Mouse (Mus musculus): Measurements from ENCODE around the gene Rtl10. TPM values are rescaled to one million over a fixed set of nuclear protein-coding genes. Genes with fewer than 3 reads are reported as not detected.

The Rtl10 gene
- polyA plus RNA-seq, 1 experiment from 2014 or later, result 1.6 TPM

DNA sequence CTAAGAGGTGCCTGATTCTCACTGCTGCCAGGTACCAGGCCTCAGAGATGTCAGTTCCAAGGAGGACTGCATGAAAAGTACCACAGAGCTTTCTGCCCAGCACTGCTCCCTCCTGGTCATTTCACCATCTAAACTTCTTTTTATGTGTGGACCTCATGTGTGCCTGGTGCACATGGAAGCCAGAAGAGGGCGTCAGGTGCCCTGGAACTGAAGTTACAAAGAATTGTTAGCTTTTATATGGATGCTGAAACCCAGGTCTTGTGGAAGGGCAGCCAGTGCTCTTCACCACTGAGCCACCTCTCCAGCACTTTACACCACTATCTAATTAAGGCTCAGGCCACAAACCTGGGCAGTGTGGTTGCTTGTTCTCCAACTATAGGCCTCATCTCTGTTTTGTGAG is 27.9 kb upstream of the Rtl10 start:
- WGBS, result 31% methylated on average over 1 of the region's 1 CpGs
- Histone ChIP-seq H3K27me3 (ENCODE audit: insufficient read depth, poor library complexity, severe bottlenecking) (no peaks in the 10 kb centered on the region), H3K4me3 (no peak overlapping the region), H3K36me3 (peaks cover 35% of the 10 kb centered on the region), H3K9me3 (no peaks in the 10 kb centered on the region), H3K27ac (no peak overlapping the region), H3K4me1 (peaks cover 14% of the 10 kb centered on the region)
- no peak for DNase-seq (ENCODE audit: low spot score)

DNA sequence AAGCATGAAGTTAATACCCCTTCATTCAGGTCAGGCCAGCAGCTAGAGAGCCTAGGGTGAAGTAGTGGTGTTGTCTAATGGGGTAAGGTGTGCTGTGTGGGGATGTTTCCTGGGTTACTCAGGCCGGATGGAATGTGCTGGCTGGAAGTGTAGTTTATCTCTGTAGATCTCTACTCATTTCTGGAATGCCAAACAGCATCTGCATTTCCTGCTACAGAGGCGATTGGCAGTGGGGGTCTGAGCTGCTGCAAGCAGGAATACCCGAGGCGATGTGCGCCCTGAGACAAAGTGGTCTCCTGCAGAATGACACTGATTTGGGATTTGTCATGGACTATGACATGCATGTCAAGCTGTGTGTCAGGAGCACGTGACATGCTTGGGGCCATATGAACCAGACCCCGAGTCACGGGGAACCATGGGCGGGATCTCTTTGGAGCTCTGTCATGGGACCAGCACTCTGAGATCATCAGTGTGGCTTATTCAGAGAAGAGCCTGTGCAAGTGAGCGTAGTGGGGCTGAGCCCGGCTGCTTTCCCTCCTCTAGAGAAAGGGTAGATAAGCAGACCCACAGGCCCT is 27.2 kb upstream of the Rtl10 start:
- peaks cover 38% of the 10 kb centered on the region for H3K36me3 ChIP-seq
- no peaks in the 10 kb centered on the region for H3K27me3 ChIP-seq (ENCODE audit: insufficient read depth, poor library complexity, severe bottlenecking)
- H3K27ac ChIP-seq, result no peak overlapping the region; the same call in 1 of the 2 replicates
- H3K9me3 ChIP-seq, result no peaks in the 10 kb centered on the region
- peaks cover 14% of the 10 kb centered on the region for H3K4me1 ChIP-seq
- no peak overlapping the region for H3K4me3 ChIP-seq
- 44% methylated on average over 11 of the region's 11 CpGs for WGBS
- peak; percentile 73 for DNase-seq (ENCODE audit: low spot score)

GRCm38 (mm10) chr16:18471976-18472375 is 26.7 kb upstream of the Rtl10 start:
- Histone ChIP-seq H3K27ac (no peak overlapping the region; the same call in 1 of the 2 replicates), H3K4me3 (no peak overlapping the region), H3K27me3 (ENCODE audit: insufficient read depth, poor library complexity, severe bottlenecking) (no peaks in the 10 kb centered on the region), H3K9me3 (no peaks in the 10 kb centered on the region), H3K4me1 (peaks cover 14% of the 10 kb centered on the region), H3K36me3 (peaks cover 38% of the 10 kb centered on the region)
- no peak for DNase-seq (ENCODE audit: low spot score)
- WGBS, result 70% methylated on average over 6 of the region's 6 CpGs

DNA sequence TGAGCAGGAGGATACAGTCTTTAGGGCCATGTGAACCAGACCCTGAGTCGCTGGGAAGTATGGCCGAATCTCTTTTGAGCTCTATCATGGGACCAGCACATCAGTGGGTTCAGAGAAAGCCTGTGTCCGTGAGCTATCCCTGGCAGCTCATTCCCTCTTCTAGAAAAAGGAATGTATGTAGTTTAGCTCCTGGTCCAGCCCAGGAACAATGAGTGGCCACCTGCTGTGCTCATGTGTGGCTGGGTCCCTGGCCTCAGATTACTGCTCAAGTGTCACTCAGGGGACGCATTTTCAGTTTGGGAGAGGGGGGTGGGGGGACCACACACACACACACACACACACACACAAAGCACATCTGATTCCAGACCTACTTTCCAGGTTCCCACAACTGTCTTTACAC is 26.3 kb upstream of the Rtl10 start:
- 81% methylated on average over 4 of the region's 4 CpGs for whole genome bisulfite sequencing
- H3K27me3 ChIP-seq (ENCODE audit: insufficient read depth, poor library complexity, severe bottlenecking), result no peaks in the 10 kb centered on the region
- H3K27ac ChIP-seq, result no peak overlapping the region
- peaks cover 14% of the 10 kb centered on the region for H3K4me1 ChIP-seq
- no peaks in the 10 kb centered on the region for H3K9me3 ChIP-seq
- no peak overlapping the region for H3K4me3 ChIP-seq
- DNase-seq (ENCODE audit: low spot score), result no peak
- H3K36me3 ChIP-seq, result peaks cover 38% of the 10 kb centered on the region

- Histone ChIP-seq H3K27me3 (ENCODE audit: insufficient read depth, poor library complexity, severe bottlenecking) (no peaks in the 10 kb centered on the region), H3K4me1 (peaks cover 14% of the 10 kb centered on the region), H3K4me3 (no peak overlapping the region), H3K9me3 (no peaks in the 10 kb centered on the region), H3K36me3 (peaks cover 43% of the 10 kb centered on the region), H3K27ac (no peak overlapping the region)
- WGBS, result 90% methylated on average over 8 of the region's 8 CpGs
- no peak for DNase-seq (ENCODE audit: low spot score)
Measured at GRCm38 (mm10) chr16:18472976-18473375, 25.7 kb upstream of the Rtl10 start.

DNA sequence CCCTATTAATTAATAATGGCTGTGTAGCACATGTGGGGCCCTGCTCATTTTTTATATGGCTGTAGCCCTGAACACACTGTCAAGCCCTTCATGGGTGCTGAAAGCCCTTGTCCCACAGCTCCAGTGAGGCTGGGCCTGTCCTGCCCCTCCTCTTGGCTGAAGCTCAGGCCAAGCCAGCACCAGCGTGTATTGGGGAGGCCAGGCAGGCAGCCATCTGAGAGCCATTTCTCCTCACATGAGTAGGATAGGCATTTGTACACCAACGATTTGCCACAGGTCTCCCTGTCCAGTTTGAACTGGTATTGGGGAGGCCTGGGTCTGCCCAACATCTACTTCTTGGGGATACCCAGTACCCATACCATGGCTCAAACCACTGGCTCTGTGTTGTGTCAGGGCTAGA is 24.7 kb upstream of the Rtl10 start:
- no peak overlapping the region for H3K27ac ChIP-seq
- H3K27me3 ChIP-seq (ENCODE audit: insufficient read depth, poor library complexity, severe bottlenecking), result no peaks in the 10 kb centered on the region
- peaks cover 44% of the 10 kb centered on the region for H3K36me3 ChIP-seq
- WGBS, result 81% methylated on average over 2 of the region's 2 CpGs
- H3K9me3 ChIP-seq, result no peaks in the 10 kb centered on the region
- H3K4me1 ChIP-seq, result peaks cover 14% of the 10 kb centered on the region
- DNase-seq (ENCODE audit: low spot score), result no peak
- no peak overlapping the region for H3K4me3 ChIP-seq

- Histone ChIP-seq H3K27me3 (ENCODE audit: insufficient read depth, poor library complexity, severe bottlenecking) (no peaks in the 10 kb centered on the region), H3K27ac (no peak overlapping the region), H3K9me3 (no peaks in the 10 kb centered on the region), H3K4me3 (no peak overlapping the region), H3K36me3 (peaks cover 25% of the 10 kb centered on the region), H3K4me1 (peaks cover 7% of the 10 kb centered on the region)
- no peak for DNase-seq (ENCODE audit: low spot score)
- 58% methylated on average over 6 of the region's 6 CpGs for WGBS
Measured at GRCm38 (mm10) chr16:18477996-18478395, 20.7 kb upstream of the Rtl10 start.

- no peak for DNase-seq (ENCODE audit: low spot score)
- peaks cover 11% of the 10 kb centered on the region for H3K4me1 ChIP-seq
Measured at GRCm38 (mm10) chr16:18479667-18480066, 19.0 kb upstream of the Rtl10 start.

DNA sequence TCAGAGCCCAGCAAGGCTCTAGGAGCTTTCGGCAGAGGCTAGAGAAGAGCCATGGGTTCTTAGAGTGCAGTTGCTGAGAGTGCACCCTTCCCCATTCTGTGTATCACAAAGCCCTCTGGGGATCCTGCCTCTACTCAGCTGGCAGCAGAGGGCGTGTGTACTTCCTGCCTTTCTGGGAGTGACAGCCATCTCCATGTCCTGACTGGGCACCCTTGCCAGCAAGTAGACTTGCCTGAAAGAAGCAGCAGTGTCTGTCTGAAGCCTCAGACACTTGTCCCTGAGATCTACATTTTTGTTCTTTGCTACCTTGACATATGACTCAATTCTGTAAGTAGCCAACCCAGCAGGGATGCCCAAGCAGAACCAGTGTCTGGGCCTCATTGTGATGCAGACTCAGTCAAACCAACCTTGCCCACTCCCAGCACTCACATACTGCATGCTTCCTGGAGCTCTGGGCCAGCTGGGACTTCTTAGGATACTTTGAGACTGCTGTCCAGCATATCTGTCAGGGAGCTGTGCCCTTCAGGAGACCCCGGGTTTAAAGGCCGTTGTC is 17.7 kb upstream of the Rtl10 start:
- no peak overlapping the region for H3K4me3 ChIP-seq
- whole genome bisulfite sequencing, result 58% methylated on average over 4 of the region's 4 CpGs
- H3K9me3 ChIP-seq, result no peaks in the 10 kb centered on the region
- H3K27ac ChIP-seq, result no peak overlapping the region
- H3K27me3 ChIP-seq (ENCODE audit: insufficient read depth, poor library complexity, severe bottlenecking), result no peaks in the 10 kb centered on the region
- peaks cover 11% of the 10 kb centered on the region for H3K36me3 ChIP-seq
- peaks cover 13% of the 10 kb centered on the region for H3K4me1 ChIP-seq
- no peak for DNase-seq (ENCODE audit: low spot score)

More at GRCm38 (mm10) chr16:18479667-18480066, 19.0 kb upstream of the Rtl10 start:
- Histone ChIP-seq H3K27me3 (ENCODE audit: insufficient read depth, poor library complexity, severe bottlenecking) (no peaks in the 10 kb centered on the region), H3K4me3 (no peak overlapping the region), H3K9me3 (no peaks in the 10 kb centered on the region), H3K36me3 (peaks cover 15% of the 10 kb centered on the region), H3K27ac (no peak overlapping the region)
- 40% methylated on average over 7 of the region's 7 CpGs for WGBS

- 84% methylated on average over 3 of the region's 3 CpGs for WGBS
- no peak overlapping the region for H3K27ac ChIP-seq
- H3K36me3 ChIP-seq, result peaks cover 10% of the 10 kb centered on the region; the same call in 1 of the 2 replicates
- no peaks in the 10 kb centered on the region for H3K9me3 ChIP-seq
- no peak for DNase-seq (ENCODE audit: low spot score)
- peaks cover 13% of the 10 kb centered on the region for H3K4me1 ChIP-seq
- no peaks in the 10 kb centered on the region for H3K27me3 ChIP-seq (ENCODE audit: insufficient read depth, poor library complexity, severe bottlenecking)
- no peak overlapping the region for H3K4me3 ChIP-seq
Measured at GRCm38 (mm10) chr16:18482431-18482830, 16.3 kb upstream of the Rtl10 start.

GRCm38 (mm10) chr16:18483839-18484238 is 14.9 kb upstream of the Rtl10 start:
- Histone ChIP-seq H3K9me3 (no peaks in the 10 kb centered on the region), H3K4me3 (no peak overlapping the region), H3K36me3 (0 out of 2 replicates have a peak, but pooled peaks cover 2% of the 10 kb centered on the region), H3K4me1 (peaks cover 13% of the 10 kb centered on the region), H3K27ac (no peak overlapping the region), H3K27me3 (ENCODE audit: insufficient read depth, poor library complexity, severe bottlenecking) (no peaks in the 10 kb centered on the region)
- DNase-seq (ENCODE audit: low spot score), result peak; percentile 75
- WGBS, result 59% methylated on average over 5 of the region's 5 CpGs

- Histone ChIP-seq H3K4me3 (no peak overlapping the region), H3K27ac (no peak overlapping the region; the same call in 1 of the 2 replicates), H3K36me3 (no peaks in the 10 kb centered on the region), H3K9me3 (no peaks in the 10 kb centered on the region), H3K4me1 (peaks cover 11% of the 10 kb centered on the region), H3K27me3 (ENCODE audit: insufficient read depth, poor library complexity, severe bottlenecking) (no peaks in the 10 kb centered on the region)
- no peak for DNase-seq (ENCODE audit: low spot score)
- WGBS, result 31% methylated on average over 4 of the region's 4 CpGs
Measured at GRCm38 (mm10) chr16:18484386-18484785, 14.3 kb upstream of the Rtl10 start.

DNA sequence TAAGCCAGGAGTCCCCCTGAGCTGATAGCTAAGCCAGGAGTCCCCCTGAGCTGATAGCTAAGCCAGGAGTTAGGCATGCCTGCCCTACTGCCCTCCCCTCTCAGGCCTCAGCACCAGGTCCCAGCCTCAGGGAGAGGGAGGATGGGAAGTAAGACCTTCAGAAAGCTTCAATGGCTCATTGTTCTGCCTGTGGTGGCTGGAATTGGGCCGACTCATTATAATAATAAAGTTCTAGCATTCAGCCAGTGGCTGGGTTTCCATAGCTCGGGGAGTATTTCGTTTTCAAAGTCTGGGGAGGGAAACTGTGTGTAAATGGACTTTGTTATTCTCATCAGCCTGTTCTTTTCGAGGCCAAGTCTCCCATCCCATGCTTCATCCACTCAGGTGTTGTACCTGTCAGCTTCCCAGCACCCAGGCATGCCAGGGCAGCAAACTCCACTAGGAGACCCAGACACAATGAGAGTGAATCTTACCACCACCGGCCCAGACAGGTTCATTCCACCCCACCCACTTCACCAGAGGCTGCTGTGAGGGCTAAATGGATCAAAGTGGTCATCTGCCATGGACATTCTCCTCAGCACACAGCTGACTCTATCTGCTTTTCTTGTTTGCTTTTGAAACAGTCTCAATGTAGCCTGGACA is 13.8 kb upstream of the Rtl10 start:
- H3K4me1 ChIP-seq, result 0 out of 2 replicates have a peak, but pooled peaks cover 6% of the 10 kb centered on the region
- DNase-seq (ENCODE audit: low spot score), result no peak
- no peak overlapping the region for H3K4me3 ChIP-seq
- H3K36me3 ChIP-seq, result no peaks in the 10 kb centered on the region
- H3K27ac ChIP-seq, result no peak overlapping the region; the same call in 1 of the 2 replicates
- no peaks in the 10 kb centered on the region for H3K9me3 ChIP-seq
- no peaks in the 10 kb centered on the region for H3K27me3 ChIP-seq (ENCODE audit: insufficient read depth, poor library complexity, severe bottlenecking)
- 67% methylated on average over 5 of the region's 5 CpGs for WGBS
